ENCODE assay signal across 12 mouse cellular contexts in the genomic region with DNA sequence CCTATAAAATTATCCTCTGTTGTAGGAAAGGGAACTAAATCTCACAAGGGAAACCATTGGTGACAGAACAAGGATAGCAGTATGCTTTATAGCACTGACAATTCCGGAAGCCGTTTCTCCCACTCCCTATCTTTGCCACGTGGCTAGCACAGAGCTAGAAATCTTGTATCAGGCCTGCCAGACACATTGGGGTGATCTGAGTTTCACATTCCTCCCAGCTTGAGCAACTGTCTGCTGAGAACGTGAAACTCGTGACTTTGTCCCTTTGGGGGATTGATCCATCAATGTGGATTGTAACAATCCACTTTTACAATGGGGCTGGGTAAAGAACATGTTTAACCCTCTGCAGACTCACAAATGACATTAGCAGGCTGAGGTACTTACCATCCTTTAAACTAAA. TPM values are rescaled to one million over a fixed set of nuclear protein-coding genes. Genes with fewer than 3 reads are reported as not detected.
A peak's percentile ranks its signal among the peaks of the same experiment; 100 is the strongest.
DNase-seq lines count a peak whose midpoint lies in the region; ATAC-seq and TF ChIP-seq lines count a peak whose summit lies in the region.
"Had no signal": no experiment of that assay in that cellular context is flagged by ENCODE, and none has a peak within 500 bp of the region (broad histone marks: within the 10 kb centered on the region; RNA-seq: fewer than 3 reads in every experiment).

No protein-coding gene starts in this region.

- no peak overlapping the region for H3K4me3 ChIP-seq in left cerebral cortex, adult 2 months
- H3K4me3 ChIP-seq in liver, embryonic 11.5 days (ENCODE audit: low read depth, low read length): no peak overlapping the region
- no peak overlapping the region for H3K4me3 ChIP-seq in forebrain, embryonic 16.5 days (replicated peaks; ENCODE audit: low read length)

- intact Hi-C loops in left cerebral cortex, adult 2 months (cut with DNase I): no loop called here

- DNase-seq in adrenal gland, postnatal 10 days: peak; percentile 26
- DNase-seq in adrenal gland, adult (ENCODE audit: inconsistent age in 2 of 2, low spot score in 1 of 2): no peak
- DNase-seq in left cerebral cortex, adult 2 months (ENCODE audit: extremely low spot score in 1 of 2, low spot score in 2 of 2): no peak
- no peak for DNase-seq in left cerebral cortex, adult 11 months (ENCODE audit: low spot score)
- no peak for DNase-seq in liver, embryonic 11.5 days (ENCODE audit: low spot score)
- peak; percentile 59 for DNase-seq in skeletal muscle tissue, adult 2 months (ENCODE audit: low read depth, low spot score)
- DNase-seq in frontal cortex, postnatal 14 days (ENCODE audit: low spot score in 2 of 2): no peak
- DNase-seq: forebrain, postnatal 0 days; left cerebral cortex, postnatal 4 days; thymus, postnatal 36 days had no signal

- no peaks in the 10 kb centered on the region for H3K36me3 ChIP-seq in liver, embryonic 11.5 days (ENCODE audit: control insufficient read depth, insufficient read depth, low read length)
- no peaks in the 10 kb centered on the region for H3K36me3 ChIP-seq in forebrain, embryonic 16.5 days (ENCODE audit: control insufficient read depth, insufficient read depth)

- H3K27ac ChIP-seq in left cerebral cortex, adult 2 months: peak overlapping the region; percentile 2; the same call in 1 of the 2 replicates
- peak overlapping the region; percentile 26; the same call in 1 of the 2 replicates for H3K27ac ChIP-seq in liver, embryonic 11.5 days (ENCODE audit: low read depth, low read length)
- no peak overlapping the region for H3K27ac ChIP-seq in forebrain, embryonic 16.5 days (ENCODE audit: low read length)

- TF ChIP-seq CTCF in left cerebral cortex, adult 2 months (IDR thresholded peaks at IDR 0.05): no peak

- H3K9me3 ChIP-seq in liver, embryonic 11.5 days (ENCODE audit: control insufficient read depth, low read length): no peaks in the 10 kb centered on the region
- no peaks in the 10 kb centered on the region for H3K9me3 ChIP-seq in forebrain, embryonic 16.5 days (ENCODE audit: control insufficient read depth, low read length)

- peak; percentile 86 for ATAC-seq in liver, embryonic 11.5 days (replicated peaks; ENCODE audit: low FRiP score)
- no peak for ATAC-seq in forebrain, embryonic 16.5 days
- ATAC-seq: midbrain, embryonic 16.5 days had no signal

- H3K4me2 ChIP-seq in liver, embryonic 11.5 days: no peak overlapping the region
- no peak overlapping the region for H3K4me2 ChIP-seq in forebrain, embryonic 16.5 days (ENCODE audit: low read length)

- H3K27me3 ChIP-seq in liver, embryonic 11.5 days (replicated peaks; ENCODE audit: control insufficient read depth, insufficient read depth, low read length): no peaks in the 10 kb centered on the region
- no peaks in the 10 kb centered on the region for H3K27me3 ChIP-seq in forebrain, embryonic 16.5 days (replicated peaks; ENCODE audit: control insufficient read depth, insufficient read depth, low read length)

- peaks cover 10% of the 10 kb centered on the region for H3K4me1 ChIP-seq in liver, embryonic 11.5 days (replicated peaks; ENCODE audit: control insufficient read depth, insufficient read depth, low read length)
- no peaks in the 10 kb centered on the region for H3K4me1 ChIP-seq in forebrain, embryonic 16.5 days (replicated peaks; ENCODE audit: control insufficient read depth, insufficient read depth, low read length)

- WGBS in liver, embryonic 11.5 days: 38% methylated on average over 5 of the region's 5 CpGs
- WGBS in forebrain, embryonic 16.5 days: 56% methylated on average over 5 of the region's 5 CpGs

- no peak overlapping the region for H3K9ac ChIP-seq in liver, embryonic 11.5 days (ENCODE audit: low read depth, low read length)
- H3K9ac ChIP-seq in forebrain, embryonic 16.5 days (replicated peaks; ENCODE audit: low read depth, low read length): no peak overlapping the region
- H3K9ac ChIP-seq: forebrain, postnatal 0 days had no signal

RNA-seq across cellular contexts. Expression of a gene that starts 17.9 kb away (rescaled TPM):
- total RNA-seq in adrenal gland, postnatal 10 days (2021): 100 to 1,000 TPM; 360 to 367 TPM
- total RNA-seq in left cerebral cortex, adult 2 months (2021): 100 to 1,000 TPM; 321 to 326 TPM
- polyA plus RNA-seq in liver, embryonic 11.5 days (2014; fragmentation: Nextera tagmentation; extraction: Ambion mirVana): 744 and 826 TPM in 2 replicates
- polyA plus RNA-seq in forebrain, embryonic 16.5 days (2015; fragmentation: Nextera tagmentation; extraction: Ambion mirVana): 214 and 245 TPM in 2 replicates

Comparison
In these comparisons a context has a peak if more than half of its experiments do, and no peak if none do; other contexts are left out.
1. DNase-seq: peak in adrenal gland, postnatal 10 days (single experiment) and skeletal muscle tissue, adult 2 months (single experiment); none in adrenal gland, adult (0 of 2), left cerebral cortex, adult 2 months (0 of 2), left cerebral cortex, adult 11 months (single experiment), liver, embryonic 11.5 days (single experiment) and frontal cortex, postnatal 14 days (0 of 2).